Mouse (Mus musculus) forebrain, embryonic 14.5 days (tissue): ENCODE results near the gene Plpp1. TPM values are rescaled to one million over a fixed set of nuclear protein-coding genes. Genes with fewer than 3 reads are reported as not detected.
A peak's percentile ranks its signal among the peaks of the same experiment; 100 is the strongest.

Experiments used
- ATAC-seq: fragments of 200-750 bp; cut with Nextera tagmentation; 2 replicates; pipeline ENCODE4 v1.8.0; 2017; ENCODE audit warnings: mild to moderate bottlenecking, moderate library complexity
- DNase-seq: peaks from one replicate; pipeline ENCODE4 v3.0.0-alpha.2; 2015; ENCODE audit warnings: low spot score
- H3K27ac ChIP-seq: fragments of 300-500 bp; sonication (generic); 2 replicates; pipeline ENCODE4 v1.5.1; 2014; ENCODE audit warnings: low read depth, mild to moderate bottlenecking, control low read depth, low read length, moderate library complexity
- H3K27me3 ChIP-seq: fragments of 300-500 bp; sonication (generic); replicated peaks from 2 replicates; pipeline ENCODE4 v1.6.1; 2014; ENCODE audit warnings: low read length, control low read depth, mixed read lengths; ENCODE audit not compliant: control insufficient read depth, insufficient read depth
- H3K36me3 ChIP-seq: fragments of 300-500 bp; sonication (generic); 2 replicates; pipeline ENCODE4 v1.6.1; 2014; ENCODE audit warnings: low read length, control low read depth; ENCODE audit not compliant: control insufficient read depth, insufficient read depth
- H3K4me1 ChIP-seq: fragments of 300-500 bp; sonication (generic); 2 replicates; pipeline ENCODE4 v1.6.1; 2014; ENCODE audit warnings: antibody characterized with exemption, low read length, control low read depth; ENCODE audit not compliant: control insufficient read depth, insufficient read depth
- H3K4me2 ChIP-seq: fragments of 300-500 bp; sonication (generic); 2 replicates; pipeline ENCODE4 v1.6.1; 2014; ENCODE audit warnings: mild to moderate bottlenecking, control low read depth, low read length
- H3K4me3 ChIP-seq: fragments of 300-500 bp; sonication (generic); 2 replicates; pipeline ENCODE4 v1.5.1; 2014; ENCODE audit warnings: low read depth, low read length, control low read depth
- H3K9ac ChIP-seq: fragments of 300-500 bp; sonication (generic); 2 replicates; pipeline ENCODE4 v1.6.1; 2014; ENCODE audit warnings: mild to moderate bottlenecking, low read length, control low read depth, moderate library complexity
- H3K9me3 ChIP-seq: fragments of 300-500 bp; sonication (generic); replicated peaks from 2 replicates; pipeline ENCODE4 v1.6.1; 2016; ENCODE audit warnings: low read length, control low read depth, mixed read lengths; ENCODE audit not compliant: control insufficient read depth
- WGBS: fragments of 180-500 bp; shearing (Covaris S2); extraction: QIAGEN DNeasy Blood & Tissue Kit; methylation state at CpG from one replicate; pipeline ENCODE4 v1.1.7; 2014; 5-methylcytosine and 5-hydroxymethylcytosine counted together
- polyA plus RNA-seq: library from polyadenylated mRNA; unstranded; fragments of >200 nt; fragmentation: Nextera tagmentation; extraction: Ambion mirVana; gene quantifications from 2 replicates; pipeline ENCODE4 v1.2.1, GENCODE M21; 2014

Plpp1 gene
- polyA plus RNA-seq, 1 experiment from 2014 or later, result 39.5 TPM

GRCm38 (mm10) chr13:112870039-112870690 is 69.6 kb downstream of the Plpp1 start:
- H3K4me3 ChIP-seq, result no peak overlapping the region
- H3K4me2 ChIP-seq, result no peak overlapping the region
- H3K27me3 ChIP-seq, result no peaks in the 10 kb centered on the region
- H3K4me1 ChIP-seq, result no peaks in the 10 kb centered on the region
- no peak overlapping the region for H3K27ac ChIP-seq
- DNase-seq (no peak), ATAC-seq (no peak)
- no peak overlapping the region for H3K9ac ChIP-seq
- WGBS, result 90% methylated on average over 11 of the region's 11 CpGs
- H3K9me3 ChIP-seq, result no peaks in the 10 kb centered on the region
- peaks cover 86% of the 10 kb centered on the region for H3K36me3 ChIP-seq

GRCm38 (mm10) chr13:112871500-112872266 is 71.1 kb downstream of the Plpp1 start:
- ATAC-seq (no peak), DNase-seq (no peak)
- Histone ChIP-seq H3K9me3 (no peaks in the 10 kb centered on the region), H3K9ac (no peak overlapping the region), H3K36me3 (peaks cover 80% of the 10 kb centered on the region), H3K4me2 (no peak overlapping the region), H3K27me3 (no peaks in the 10 kb centered on the region), H3K27ac (no peak overlapping the region), H3K4me1 (no peaks in the 10 kb centered on the region), H3K4me3 (no peak overlapping the region)
- 85% methylated on average over 17 of the region's 17 CpGs for WGBS

DNA sequence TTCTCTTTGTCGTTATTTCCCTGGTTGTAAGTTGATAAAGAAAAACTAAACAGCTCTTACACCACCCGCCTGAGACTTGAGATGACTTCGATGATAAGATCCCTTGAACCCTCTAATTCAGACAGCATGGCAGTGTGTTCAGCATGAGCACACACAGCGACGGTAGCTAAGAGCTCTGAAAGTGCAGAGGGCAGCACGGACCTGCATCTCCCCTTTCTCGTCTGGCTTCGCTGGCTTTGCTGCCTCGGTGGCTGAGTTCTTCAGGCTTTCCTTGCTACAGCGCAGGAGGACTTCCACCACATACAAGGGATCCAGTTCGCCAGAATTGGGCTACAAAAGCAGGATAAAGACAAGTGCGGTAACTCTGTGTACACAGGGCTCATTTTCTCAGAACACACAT is 86.6 kb downstream of the Plpp1 start:
- no peak for ATAC-seq

GRCm38 (mm10) chr13:112902176-112902575 is 101.6 kb downstream of the Plpp1 start:
- no peaks in the 10 kb centered on the region for H3K9me3 ChIP-seq
- H3K4me3 ChIP-seq, result no peak overlapping the region
- H3K36me3 ChIP-seq, result peaks cover 67% of the 10 kb centered on the region
- no peak overlapping the region for H3K9ac ChIP-seq
- H3K4me1 ChIP-seq, result no peaks in the 10 kb centered on the region
- no peak for ATAC-seq
- DNase-seq, result no peak
- 91% methylated on average over 3 of the region's 3 CpGs for WGBS
- H3K27me3 ChIP-seq, result no peaks in the 10 kb centered on the region
- no peak overlapping the region for H3K4me2 ChIP-seq
- no peak overlapping the region for H3K27ac ChIP-seq

More for the DNA sequence above, 86.6 kb downstream of the Plpp1 start:
- Histone ChIP-seq H3K27ac (no peak overlapping the region), H3K9ac (no peak overlapping the region), H3K4me2 (no peak overlapping the region), H3K9me3 (no peaks in the 10 kb centered on the region), H3K36me3 (peaks cover 81% of the 10 kb centered on the region), H3K4me1 (no peaks in the 10 kb centered on the region), H3K4me3 (no peak overlapping the region), H3K27me3 (no peaks in the 10 kb centered on the region)
- 93% methylated on average over 12 of the region's 12 CpGs for WGBS
- DNase-seq, result no peak

GRCm38 (mm10) chr13:112909663-112910062 is 109.1 kb downstream of the Plpp1 start:
- H3K9me3 ChIP-seq, result no peaks in the 10 kb centered on the region
- H3K9ac ChIP-seq, result no peak overlapping the region
- ATAC-seq (no peak), DNase-seq (peak; percentile 69)
- no peaks in the 10 kb centered on the region for H3K4me1 ChIP-seq
- H3K36me3 ChIP-seq, result peaks cover 62% of the 10 kb centered on the region
- H3K4me3 ChIP-seq, result no peak overlapping the region
- H3K4me2 ChIP-seq, result no peak overlapping the region
- no peaks in the 10 kb centered on the region for H3K27me3 ChIP-seq
- H3K27ac ChIP-seq, result no peak overlapping the region
- 74% methylated on average over 4 of the region's 4 CpGs for WGBS

DNA sequence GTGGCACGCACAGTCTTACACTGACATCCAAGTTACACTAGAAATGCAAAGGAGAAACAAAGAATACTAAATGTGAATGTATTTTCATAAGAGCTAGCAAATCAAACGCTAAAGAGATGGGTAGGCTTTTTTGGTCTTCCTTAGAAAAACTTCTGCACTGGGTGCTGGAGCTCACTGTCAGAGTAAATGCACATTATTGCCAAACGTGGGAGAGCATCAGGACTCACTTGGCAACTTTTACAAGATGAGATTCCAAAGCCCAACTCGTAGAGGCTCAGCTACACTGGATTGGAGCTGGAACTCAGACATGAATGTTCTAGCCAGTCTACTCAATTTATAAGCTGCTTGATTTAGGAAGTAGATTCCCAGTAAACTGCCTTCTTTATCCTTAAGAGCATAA is 109.8 kb downstream of the Plpp1 start:
- Histone ChIP-seq H3K9ac (no peak overlapping the region), H3K4me3 (no peak overlapping the region), H3K36me3 (peaks cover 57% of the 10 kb centered on the region), H3K27me3 (no peaks in the 10 kb centered on the region), H3K9me3 (no peaks in the 10 kb centered on the region), H3K4me2 (no peak overlapping the region), H3K4me1 (no peaks in the 10 kb centered on the region), H3K27ac (no peak overlapping the region)
- DNase-seq, result no peak
- ATAC-seq, result no peak
- WGBS, result 90% methylated on average over 4 of the region's 4 CpGs

Other genes starting within 250 kb of the Plpp1 start
- 0.11 and 0.30 TPM in 2 replicates for gene Il31ra, start 206.4 kb upstream of the Plpp1 start, polyA plus RNA-seq
- gene Ddx4, start 148.3 kb upstream of the Plpp1 start, polyA plus RNA-seq, result 0.70 and 0.93 TPM in 2 replicates
- 16.8 and 21.7 TPM in 2 replicates for gene Slc38a9, start 140.0 kb upstream of the Plpp1 start, polyA plus RNA-seq
- 70.6 and 77.9 TPM in 2 replicates for gene Mtrex, start 126.6 kb downstream of the Plpp1 start, polyA plus RNA-seq
- gene Dhx29, start 126.7 kb downstream of the Plpp1 start, polyA plus RNA-seq, result 17.5 and 25.4 TPM in 2 replicates
- gene Ccno, start 187.0 kb downstream of the Plpp1 start, polyA plus RNA-seq, result 1.5 and 2.2 TPM in 2 replicates
- 0.73 and 0.94 TPM in 2 replicates for gene Mcidas, start 193.1 kb downstream of the Plpp1 start, polyA plus RNA-seq
- 0.43 and 0.71 TPM in 2 replicates for gene Cdc20b, start 234.3 kb downstream of the Plpp1 start, polyA plus RNA-seq
- 57.7 and 59.3 TPM in 2 replicates for gene Gpx8, start 245.6 kb downstream of the Plpp1 start, polyA plus RNA-seq